Mouse (Mus musculus) midbrain, embryonic 13.5 days (tissue): ENCODE results near the gene Gmpr. TPM values are rescaled to one million over a fixed set of nuclear protein-coding genes. Genes with fewer than 3 reads are reported as not detected.
A peak's percentile ranks its signal among the peaks of the same experiment; 100 is the strongest.

Experiments
- ATAC-seq: fragments of 200-750 bp; cut with Nextera tagmentation; 2 replicates; pipeline ENCODE4 v1.8.0; 2017; ENCODE audit warnings: mild to moderate bottlenecking, moderate TSS enrichment, moderate library complexity
- H3K27ac ChIP-seq: fragments of 300-500 bp; sonication (generic); 2 replicates; pipeline ENCODE4 v1.5.1; 2015; ENCODE audit warnings: inconsistent platforms, mild to moderate bottlenecking, moderate library complexity
- H3K27me3 ChIP-seq: fragments of 300-500 bp; sonication (generic); 2 replicates; pipeline ENCODE4 v1.6.1; 2015; ENCODE audit warnings: mild to moderate bottlenecking, inconsistent platforms
- H3K36me3 ChIP-seq: fragments of 300-500 bp; sonication (generic); 2 replicates; pipeline ENCODE4 v1.6.1; 2015; ENCODE audit warnings: mild to moderate bottlenecking, inconsistent platforms
- H3K4me1 ChIP-seq: fragments of 300-500 bp; sonication (generic); replicated peaks from 2 replicates; pipeline ENCODE4 v1.6.1; 2015; ENCODE audit warnings: inconsistent platforms
- H3K4me2 ChIP-seq: fragments of 300-500 bp; sonication (generic); replicated peaks from 2 replicates; pipeline ENCODE4 v1.6.1; 2015; ENCODE audit warnings: moderate library complexity, mild to moderate bottlenecking, inconsistent platforms
- H3K4me3 ChIP-seq: fragments of 300-500 bp; sonication (generic); replicated peaks from 2 replicates; pipeline ENCODE4 v1.5.1; 2015; ENCODE audit warnings: mild to moderate bottlenecking, inconsistent platforms
- H3K9ac ChIP-seq: fragments of 300-500 bp; sonication (generic); replicated peaks from 2 replicates; pipeline ENCODE4 v1.6.1; 2015; ENCODE audit warnings: mild to moderate bottlenecking, inconsistent platforms
- H3K9me3 ChIP-seq: fragments of 300-500 bp; sonication (generic); 2 replicates; pipeline ENCODE4 v1.6.1; 2016; ENCODE audit warnings: mild to moderate bottlenecking, inconsistent platforms
- WGBS: fragments of 180-500 bp; shearing (Covaris S2); methylation state at CpG from one replicate; pipeline ENCODE4 v1.1.7; 2015; 5-methylcytosine and 5-hydroxymethylcytosine counted together
- polyA plus RNA-seq: library from polyadenylated mRNA; unstranded; fragments of >200 nt; fragmentation: Nextera tagmentation; extraction: Ambion mirVana; gene quantifications from 2 replicates; pipeline ENCODE4 v1.2.1, GENCODE M21; 2015

Gmpr gene
- polyA plus RNA-seq, 1 experiment from 2014 or later, result 19.0 TPM

DNA sequence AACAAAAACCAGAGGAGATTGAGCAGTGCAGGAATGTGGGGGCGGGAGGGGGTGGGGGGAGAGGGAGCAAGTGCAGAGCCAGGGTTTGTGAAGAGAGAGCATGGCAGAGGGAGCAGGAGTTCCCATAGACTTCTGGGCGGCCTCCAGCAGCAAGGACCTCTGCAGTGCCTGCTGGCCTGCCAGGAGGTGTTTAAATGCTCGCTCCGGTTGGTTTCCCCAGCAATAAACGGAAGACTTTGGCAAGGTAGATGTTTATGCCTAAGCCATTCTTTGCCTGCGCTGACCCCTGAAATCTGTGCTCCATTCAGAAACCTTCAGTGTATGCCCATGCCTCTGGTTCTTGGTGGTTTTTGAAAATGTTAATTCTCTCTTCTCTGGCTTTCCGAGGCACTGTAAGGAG lies 19.0 kb downstream of the Gmpr start:
- Histone ChIP-seq H3K9ac (no peak overlapping the region), H3K4me1 (peaks cover 23% of the 10 kb centered on the region), H3K4me2 (no peak overlapping the region), H3K36me3 (no peaks in the 10 kb centered on the region), H3K4me3 (no peak overlapping the region), H3K27me3 (no peaks in the 10 kb centered on the region), H3K9me3 (no peaks in the 10 kb centered on the region), H3K27ac (peak overlapping the region; percentile 19)
- WGBS, result 20% methylated on average over 7 of the region's 7 CpGs
- peak; percentile 34; the same call in 1 of the 2 replicates for ATAC-seq

DNA sequence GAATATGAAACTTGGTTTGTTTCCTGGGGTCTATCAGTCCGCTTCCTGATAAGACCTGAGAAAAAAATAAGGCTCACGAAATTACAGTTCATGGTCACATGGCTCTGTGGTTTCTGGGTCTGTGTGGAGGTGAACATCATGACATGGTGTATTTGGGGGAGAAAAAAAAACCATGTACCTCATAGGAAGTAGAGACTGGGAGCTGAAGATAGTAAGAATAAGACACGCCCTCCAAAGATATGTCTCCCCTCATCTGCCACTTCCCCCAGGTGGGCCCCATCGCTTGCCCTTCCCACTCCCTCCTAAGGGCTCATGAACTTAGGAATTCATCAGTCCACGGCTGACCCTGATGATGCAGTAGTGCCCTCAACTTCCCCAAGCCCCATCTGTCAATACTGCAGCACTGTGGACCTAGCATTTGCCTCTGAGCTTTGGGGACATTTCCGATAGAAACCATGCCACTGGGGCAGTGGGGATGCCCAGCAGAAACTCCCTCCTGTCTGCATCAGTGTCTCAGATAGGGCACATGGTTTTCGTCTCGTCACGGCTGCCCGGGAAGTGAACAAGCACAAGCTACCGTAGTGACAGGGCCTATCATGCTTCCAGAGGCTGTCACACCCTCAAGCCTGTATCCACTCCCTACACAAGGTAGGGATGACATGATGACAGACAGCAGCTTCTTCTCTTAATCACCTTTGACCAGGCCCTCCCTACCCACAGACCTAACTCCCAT lies 20.2 kb downstream of the Gmpr start:
- H3K27me3 ChIP-seq, result no peaks in the 10 kb centered on the region
- ATAC-seq, result no peak
- no peak overlapping the region for H3K4me3 ChIP-seq
- no peaks in the 10 kb centered on the region for H3K36me3 ChIP-seq
- H3K27ac ChIP-seq, result no peak overlapping the region
- 91% methylated on average over 11 of the region's 11 CpGs for WGBS
- H3K9ac ChIP-seq, result no peak overlapping the region
- peaks cover 23% of the 10 kb centered on the region for H3K4me1 ChIP-seq
- no peak overlapping the region for H3K4me2 ChIP-seq
- no peaks in the 10 kb centered on the region for H3K9me3 ChIP-seq

GRCm38 (mm10) chr13:45528787-45529186 lies 21.5 kb downstream of the Gmpr start:
- Histone ChIP-seq H3K36me3 (peaks cover 3% of the 10 kb centered on the region; the same call in 1 of the 2 replicates), H3K4me2 (no peak overlapping the region), H3K9ac (no peak overlapping the region), H3K4me1 (peaks cover 23% of the 10 kb centered on the region), H3K4me3 (no peak overlapping the region), H3K9me3 (no peaks in the 10 kb centered on the region), H3K27me3 (no peaks in the 10 kb centered on the region), H3K27ac (no peak overlapping the region; the same call in 1 of the 2 replicates)
- WGBS, result 88% methylated on average over 4 of the region's 4 CpGs
- no peak for ATAC-seq

GRCm38 (mm10) chr13:45530754-45531153 lies 23.5 kb downstream of the Gmpr start:
- no peaks in the 10 kb centered on the region for H3K9me3 ChIP-seq
- no peak overlapping the region for H3K9ac ChIP-seq
- H3K27ac ChIP-seq, result no peak overlapping the region
- H3K4me3 ChIP-seq, result no peak overlapping the region
- no peak for ATAC-seq
- no peaks in the 10 kb centered on the region for H3K27me3 ChIP-seq
- H3K4me1 ChIP-seq, result peaks cover 23% of the 10 kb centered on the region
- WGBS, result 28% methylated on average over 6 of the region's 6 CpGs
- H3K4me2 ChIP-seq, result no peak overlapping the region
- peaks cover 3% of the 10 kb centered on the region; the same call in 1 of the 2 replicates for H3K36me3 ChIP-seq

GRCm38 (mm10) chr13:45535731-45536453 lies 28.6 kb downstream of the Gmpr start:
- H3K36me3 ChIP-seq, result peaks cover 3% of the 10 kb centered on the region; the same call in 1 of the 2 replicates
- H3K4me1 ChIP-seq, result peaks cover 15% of the 10 kb centered on the region
- H3K4me2 ChIP-seq, result no peak overlapping the region
- H3K9ac ChIP-seq, result no peak overlapping the region
- no peak overlapping the region for H3K4me3 ChIP-seq
- ATAC-seq, result no peak
- H3K9me3 ChIP-seq, result no peaks in the 10 kb centered on the region
- H3K27ac ChIP-seq, result no peak overlapping the region
- no peaks in the 10 kb centered on the region for H3K27me3 ChIP-seq
- WGBS, result 92% methylated on average over 9 of the region's 9 CpGs

- WGBS, result 84% methylated on average over 9 of the region's 9 CpGs
- H3K4me2 ChIP-seq, result no peak overlapping the region
- no peaks in the 10 kb centered on the region for H3K9me3 ChIP-seq
- H3K27ac ChIP-seq, result no peak overlapping the region
- H3K36me3 ChIP-seq, result peaks cover 3% of the 10 kb centered on the region; the same call in 1 of the 2 replicates
- ATAC-seq, result no peak
- H3K27me3 ChIP-seq, result no peaks in the 10 kb centered on the region
- peaks cover 11% of the 10 kb centered on the region for H3K4me1 ChIP-seq
- H3K4me3 ChIP-seq, result no peak overlapping the region
- H3K9ac ChIP-seq, result no peak overlapping the region
These were observed 29.9 kb downstream of the Gmpr start for GRCm38 (mm10) chr13:45537110-45537509.

DNA sequence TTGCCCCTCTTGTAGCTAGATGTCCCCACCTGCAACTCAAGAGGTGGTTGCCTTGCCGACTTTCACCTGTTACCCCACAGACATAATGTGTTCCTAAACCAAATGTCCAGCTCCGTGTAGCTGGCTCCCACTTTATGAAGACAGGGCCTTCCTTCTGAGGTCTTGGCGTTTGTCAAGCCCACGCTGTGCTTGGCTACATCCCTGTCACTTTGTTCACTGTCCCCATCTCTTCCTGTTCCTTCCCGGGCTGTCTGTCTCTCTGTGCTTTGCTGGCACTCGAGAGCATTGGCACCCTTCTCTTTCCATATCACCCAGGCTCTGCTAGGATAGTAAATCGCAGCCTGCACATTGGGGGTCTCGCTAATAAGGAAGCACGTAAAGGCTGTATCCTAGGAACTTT lies 30.8 kb downstream of the Gmpr start:
- Histone ChIP-seq H3K4me1 (peaks cover 11% of the 10 kb centered on the region), H3K9me3 (no peaks in the 10 kb centered on the region), H3K27me3 (no peaks in the 10 kb centered on the region), H3K36me3 (peaks cover under 1% of the 10 kb centered on the region; the same call in 1 of the 2 replicates), H3K4me2 (no peak overlapping the region), H3K27ac (no peak overlapping the region), H3K4me3 (no peak overlapping the region), H3K9ac (peak overlapping the region; percentile 32; the same call in 1 of the 2 replicates)
- ATAC-seq, result no peak
- WGBS, result 86% methylated on average over 9 of the region's 9 CpGs

GRCm38 (mm10) chr13:45538532-45539204 lies 31.4 kb downstream of the Gmpr start:
- 29% methylated on average over 10 of the region's 10 CpGs for WGBS
- Histone ChIP-seq H3K4me1 (peaks cover 11% of the 10 kb centered on the region), H3K9ac (peak overlapping the region; percentile 50), H3K27ac (peak overlapping the region; percentile 71), H3K36me3 (no peaks in the 10 kb centered on the region), H3K4me3 (peak overlapping the region; percentile 40), H3K9me3 (no peaks in the 10 kb centered on the region), H3K4me2 (peak overlapping the region; percentile 62), H3K27me3 (no peaks in the 10 kb centered on the region)
- ATAC-seq, result peak; percentile 96

GRCm38 (mm10) chr13:45539205-45539568 lies 31.9 kb downstream of the Gmpr start:
- H3K4me1 ChIP-seq, result peaks cover 11% of the 10 kb centered on the region
- peak overlapping the region; percentile 71 for H3K27ac ChIP-seq
- H3K4me3 ChIP-seq, result peak overlapping the region; percentile 40
- H3K27me3 ChIP-seq, result no peaks in the 10 kb centered on the region
- peak; percentile 96 for ATAC-seq
- H3K9ac ChIP-seq, result peak overlapping the region; percentile 50
- no peaks in the 10 kb centered on the region for H3K36me3 ChIP-seq
- 3% methylated on average over 10 of the region's 10 CpGs for WGBS
- H3K9me3 ChIP-seq, result no peaks in the 10 kb centered on the region
- H3K4me2 ChIP-seq, result peak overlapping the region; percentile 62

GRCm38 (mm10) chr13:45545974-45546373 lies 38.7 kb downstream of the Gmpr start:
- 88% methylated on average over 13 of the region's 13 CpGs for WGBS
- H3K4me2 ChIP-seq, result no peak overlapping the region
- H3K9ac ChIP-seq, result no peak overlapping the region
- no peaks in the 10 kb centered on the region for H3K4me1 ChIP-seq
- H3K9me3 ChIP-seq, result no peaks in the 10 kb centered on the region
- no peaks in the 10 kb centered on the region for H3K27me3 ChIP-seq
- no peak overlapping the region for H3K27ac ChIP-seq
- H3K36me3 ChIP-seq, result no peaks in the 10 kb centered on the region
- no peak for ATAC-seq
- H3K4me3 ChIP-seq, result no peak overlapping the region

- Histone ChIP-seq H3K4me1 (no peaks in the 10 kb centered on the region), H3K4me2 (no peak overlapping the region), H3K27ac (no peak overlapping the region), H3K9me3 (no peaks in the 10 kb centered on the region), H3K36me3 (no peaks in the 10 kb centered on the region), H3K4me3 (no peak overlapping the region), H3K9ac (no peak overlapping the region), H3K27me3 (no peaks in the 10 kb centered on the region)
- WGBS, result 89% methylated on average over 4 of the region's 4 CpGs
- ATAC-seq, result no peak
These were observed 39.7 kb downstream of the Gmpr start for GRCm38 (mm10) chr13:45546946-45547345.

- no peaks in the 10 kb centered on the region for H3K36me3 ChIP-seq
- H3K4me3 ChIP-seq, result no peak overlapping the region
- no peak overlapping the region for H3K4me2 ChIP-seq
- no peak for ATAC-seq
- H3K27me3 ChIP-seq, result no peaks in the 10 kb centered on the region
- WGBS, result 85% methylated on average over 5 of the region's 5 CpGs
- no peak overlapping the region for H3K9ac ChIP-seq
- H3K9me3 ChIP-seq, result no peaks in the 10 kb centered on the region
- H3K27ac ChIP-seq, result no peak overlapping the region
- H3K4me1 ChIP-seq, result 0 out of 2 replicates have a peak, but pooled peaks cover 4% of the 10 kb centered on the region
These were observed 40.3 kb downstream of the Gmpr start for GRCm38 (mm10) chr13:45547549-45547948.
